Mouse (Mus musculus): Measurements from ENCODE around the gene Abtb1. TPM values are rescaled to one million over a fixed set of nuclear protein-coding genes. Genes with fewer than 3 reads are reported as not detected.

The Abtb1 gene
- 24.7 TPM for polyA plus RNA-seq (2014; fragmentation: Illumina TruSeq; extraction: RNeasy Lipid Tissue Mini Kit (QIAGEN cat#74804); ENCODE audit: low read depth, low replicate concordance)

GRCm38 (mm10) chr6:88841781-88842689 lies at the start of gene Abtb1:
TSS of gene Abtb1 (minus strand) at chr6:88841984.

GRCm38 (mm10) chr6:88874868-88875508 lies 33.2 kb upstream of the Abtb1 start, which contains the start of gene Podxl2:
TSS of gene Podxl2 (minus strand) at chr6:88875044.

Other genes starting within 250 kb of the Abtb1 start
- gene Kbtbd12, start 204.0 kb downstream of the Abtb1 start, polyA plus RNA-seq (2014; fragmentation: Illumina TruSeq; extraction: RNeasy Lipid Tissue Mini Kit (QIAGEN cat#74804); ENCODE audit: low read depth, low replicate concordance) = 32.9 TPM
- gene Mgll, start 117.6 kb downstream of the Abtb1 start, polyA plus RNA-seq (2014; fragmentation: Illumina TruSeq; extraction: RNeasy Lipid Tissue Mini Kit (QIAGEN cat#74804); ENCODE audit: low read depth, low replicate concordance) = 74.3 TPM
- 12.8 TPM for gene Podxl2, start 33.1 kb upstream of the Abtb1 start, polyA plus RNA-seq (2014; fragmentation: Illumina TruSeq; extraction: RNeasy Lipid Tissue Mini Kit (QIAGEN cat#74804); ENCODE audit: low read depth, low replicate concordance)
- 4.3 TPM for gene Mcm2, start 56.8 kb upstream of the Abtb1 start, polyA plus RNA-seq (2014; fragmentation: Illumina TruSeq; extraction: RNeasy Lipid Tissue Mini Kit (QIAGEN cat#74804); ENCODE audit: low read depth, low replicate concordance)
- gene Tpra1, start 60.3 kb upstream of the Abtb1 start, polyA plus RNA-seq (2014; fragmentation: Illumina TruSeq; extraction: RNeasy Lipid Tissue Mini Kit (QIAGEN cat#74804); ENCODE audit: low read depth, low replicate concordance) = 46.7 TPM

All from heart, adult 10 weeks (tissue).